Mouse (Mus musculus): Measurements from ENCODE around the gene Slc16a13.
A peak's percentile ranks its signal among the peaks of the same experiment; 100 is the strongest.

Gene Slc16a13

DNA sequence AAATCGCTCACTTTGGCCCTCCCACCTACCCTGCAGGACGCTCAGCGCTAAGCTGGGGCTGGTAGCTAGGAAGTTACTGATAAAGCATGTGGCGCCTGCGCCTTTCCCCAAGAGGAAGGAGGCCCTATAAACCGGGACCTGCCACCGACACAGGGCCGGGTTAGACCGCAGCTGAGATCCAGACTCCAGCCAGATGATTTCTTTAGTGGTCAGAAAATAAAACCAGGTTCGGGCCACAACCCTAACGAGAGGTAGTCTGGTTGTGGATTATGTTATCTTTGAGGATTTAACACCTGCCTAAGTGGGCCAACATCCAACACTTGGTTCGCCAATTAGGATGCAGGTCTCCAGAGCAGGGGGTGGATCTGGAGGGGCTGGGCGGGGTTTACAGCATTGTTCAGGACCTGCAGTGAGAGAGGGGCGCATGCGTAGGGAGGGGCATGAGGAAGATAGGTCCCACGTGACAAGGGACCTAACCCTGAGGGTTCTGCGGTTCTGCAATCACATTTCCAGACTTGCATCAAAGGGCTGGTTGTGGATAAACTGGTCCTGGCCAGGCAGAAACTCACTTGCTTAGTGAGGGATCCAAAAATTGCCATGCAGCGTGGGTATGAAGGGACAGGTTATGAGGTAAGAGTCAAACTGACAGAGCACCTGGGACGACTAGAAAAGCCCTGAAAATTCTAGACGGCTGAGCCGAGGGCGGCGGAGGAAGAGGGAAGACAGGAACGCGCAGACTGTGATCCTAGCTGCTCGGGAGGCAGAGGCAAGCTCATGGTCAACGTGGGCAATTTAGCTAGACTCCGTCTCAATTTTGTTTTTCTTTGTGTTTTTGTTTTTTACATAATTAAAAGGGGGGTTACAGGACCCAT is at the start of gene Slc16a13:
TSS of gene Slc16a13 (minus strand) at position 334 of the 872 bp plus-strand sequence.
- DNase-seq, result peak; percentile 99

DNA sequence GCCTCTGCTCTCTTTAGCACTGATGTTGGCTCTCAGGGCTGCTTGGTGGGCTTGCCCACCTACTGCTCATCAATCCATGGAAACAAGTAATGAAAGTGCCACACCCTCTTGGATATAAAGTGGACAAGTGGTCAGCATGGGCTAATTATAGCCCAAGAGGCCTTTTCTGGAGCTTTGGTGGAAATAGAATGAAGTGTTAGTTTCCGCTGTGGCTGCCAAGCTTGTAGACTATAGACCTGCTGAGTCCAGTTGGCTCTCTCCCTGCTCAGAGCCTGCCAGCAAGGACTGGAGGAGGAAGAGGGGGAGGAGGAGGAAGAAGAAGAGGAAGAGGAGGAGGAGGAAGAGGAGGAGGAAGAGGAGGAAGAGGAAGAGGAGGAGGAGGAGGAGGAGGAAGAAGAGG is 45.5 kb upstream of the Slc16a13 start:
- DNase-seq, result no peak

DNA sequence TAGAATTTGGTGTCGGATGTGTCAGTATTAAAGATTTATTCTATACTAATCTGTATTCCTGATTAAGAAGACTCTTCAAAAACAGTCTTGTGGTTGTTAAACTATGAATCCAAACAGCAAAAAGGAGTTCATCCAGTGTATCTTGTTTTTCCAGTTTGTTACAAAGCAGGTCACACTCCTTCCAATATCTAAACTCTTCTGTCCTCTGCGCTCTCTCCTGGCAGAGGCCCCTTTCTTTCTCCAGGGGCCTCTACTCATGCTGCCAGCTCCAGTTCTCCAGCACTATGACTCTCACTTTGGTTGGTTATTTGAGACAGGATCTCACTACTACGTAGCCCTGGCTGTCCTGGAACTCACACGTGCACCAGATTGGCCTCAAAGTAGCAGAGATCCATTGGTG is 45.0 kb upstream of the Slc16a13 start:
- DNase-seq, result no peak

DNA sequence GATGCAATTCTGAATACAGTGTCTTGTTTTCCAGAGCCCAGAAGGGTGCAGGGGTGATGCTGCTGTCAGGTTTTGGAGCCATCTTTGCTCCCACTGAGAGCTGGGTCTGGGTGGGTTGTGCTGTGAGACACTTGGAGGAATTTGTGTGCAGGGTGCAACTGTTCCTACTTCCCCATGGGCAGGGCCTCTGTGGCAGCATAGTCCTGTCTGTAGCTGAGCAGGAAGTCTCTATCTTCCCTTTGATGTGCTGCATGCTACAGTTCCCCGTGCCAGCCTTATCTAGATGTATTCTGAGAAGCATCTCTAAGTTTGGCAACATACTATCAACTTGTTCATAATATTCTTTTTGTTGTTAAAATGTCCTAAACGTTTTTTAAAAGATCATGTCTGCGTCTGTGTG is 44.4 kb upstream of the Slc16a13 start:
- no peak for DNase-seq

DNA sequence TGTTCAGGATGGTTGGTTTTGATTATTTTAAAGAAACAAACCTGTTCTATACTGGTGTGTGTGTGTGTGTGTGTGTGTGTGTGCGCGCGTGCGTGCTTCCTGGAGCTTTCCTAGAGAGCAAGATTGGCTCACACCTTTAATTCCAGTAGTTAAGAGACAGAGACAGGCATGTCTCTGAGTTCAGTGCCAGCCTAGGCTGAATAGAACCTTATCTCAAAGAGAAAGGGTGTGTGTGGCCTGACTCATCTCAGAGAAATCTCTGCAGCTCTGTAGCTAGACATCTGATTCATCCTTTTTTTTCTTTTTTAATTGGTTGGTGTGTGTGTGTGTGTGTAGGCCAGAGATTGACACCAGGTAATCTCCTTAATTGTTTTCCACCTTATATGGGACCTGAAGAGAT is 38.2 kb upstream of the Slc16a13 start:
- DNase-seq, result no peak

DNA sequence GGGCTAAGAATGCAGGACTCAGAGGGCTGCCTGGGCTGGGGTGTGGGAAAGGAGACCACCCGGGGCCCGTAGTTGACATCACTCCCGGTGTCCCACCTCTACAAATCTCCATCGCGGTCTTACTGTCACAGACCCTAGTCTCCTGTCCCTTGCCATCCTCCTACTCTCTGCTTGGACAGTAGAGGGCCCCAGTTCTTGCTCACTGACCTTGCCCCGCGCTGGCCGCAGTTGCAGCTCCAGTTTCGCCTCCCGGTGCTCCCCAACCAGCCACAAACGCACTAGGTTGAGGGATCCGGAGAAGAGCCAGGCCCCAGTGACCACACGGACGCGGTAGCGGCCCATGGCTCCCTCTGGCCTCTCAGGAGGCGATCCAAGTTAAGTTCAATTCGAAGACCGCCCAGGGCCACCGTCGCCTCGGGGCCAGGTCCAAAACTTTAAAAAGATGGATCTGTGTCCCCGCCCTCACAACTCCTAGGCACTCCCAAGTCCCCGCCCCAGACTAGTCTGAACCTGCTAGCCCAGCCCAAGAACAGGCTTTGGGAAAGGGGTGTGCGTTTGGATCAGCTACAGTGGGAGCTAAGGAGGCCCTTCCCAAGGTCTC is 34.2 kb upstream of the Slc16a13 start, which contains the start of gene Alox12:
TSS of gene Alox12 (minus strand) at position 423 of the 601 bp plus-strand sequence.
- DNase-seq, result no peak

DNA sequence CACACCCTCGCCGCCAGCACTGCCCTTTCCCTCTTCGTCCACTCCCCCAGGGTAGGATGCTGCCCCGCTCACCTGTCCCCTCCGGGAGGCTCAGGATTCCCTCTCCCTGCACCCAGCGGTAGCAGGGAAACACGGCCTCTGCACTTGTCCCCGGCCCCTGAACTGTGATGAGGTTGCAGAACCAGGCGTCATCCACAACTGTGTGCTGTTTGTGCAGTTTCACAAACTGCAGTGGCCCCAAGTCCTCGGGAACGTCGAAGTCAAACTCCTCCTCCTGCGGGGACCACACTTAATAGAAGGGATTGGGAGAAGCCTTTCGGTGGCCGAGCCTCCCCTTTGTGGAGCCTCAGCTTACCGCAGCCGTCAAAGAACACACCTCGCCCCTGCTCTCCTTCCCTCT is 33.5 kb upstream of the Slc16a13 start:
- DNase-seq, result no peak

DNA sequence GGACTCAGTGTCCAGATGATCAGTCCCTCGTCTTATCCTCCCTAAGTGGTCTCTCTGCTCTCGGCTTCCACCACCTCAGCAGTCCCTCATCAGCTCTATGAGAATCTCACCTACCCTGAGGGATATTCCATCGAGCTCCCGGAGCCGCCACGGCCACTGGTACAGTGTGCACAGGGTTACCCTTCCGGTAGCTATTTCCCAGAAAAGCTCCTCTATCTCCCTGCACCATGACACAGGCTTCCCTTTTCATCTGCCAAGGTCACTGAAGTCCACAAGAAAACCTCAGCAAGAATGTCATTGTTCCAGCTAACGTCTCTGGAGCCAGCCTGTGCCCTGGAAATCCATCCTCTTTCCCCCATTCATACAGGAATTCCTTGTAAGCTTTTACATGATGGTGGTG is 31.0 kb upstream of the Slc16a13 start:
- DNase-seq, result no peak

DNA sequence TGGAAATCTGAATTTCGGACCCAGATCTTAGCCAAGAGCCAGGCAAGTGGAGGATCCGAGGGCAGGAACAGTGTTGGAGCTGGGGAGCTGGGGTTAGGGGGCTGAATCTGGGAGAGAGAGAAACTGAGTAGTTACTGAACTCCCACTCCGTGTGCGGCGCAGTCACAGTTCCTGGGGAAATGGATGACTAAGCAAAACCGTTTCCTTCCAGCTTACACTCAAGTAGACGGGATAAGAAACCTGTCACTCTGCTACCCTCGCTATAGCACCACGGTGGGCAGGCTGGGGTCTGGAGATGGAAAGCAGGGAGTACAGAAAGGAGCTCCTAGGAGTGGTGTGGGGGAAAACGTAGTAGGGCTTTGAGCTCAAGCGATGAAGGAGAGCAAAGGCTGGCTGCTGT is 29.3 kb upstream of the Slc16a13 start:
- DNase-seq, result no peak

DNA sequence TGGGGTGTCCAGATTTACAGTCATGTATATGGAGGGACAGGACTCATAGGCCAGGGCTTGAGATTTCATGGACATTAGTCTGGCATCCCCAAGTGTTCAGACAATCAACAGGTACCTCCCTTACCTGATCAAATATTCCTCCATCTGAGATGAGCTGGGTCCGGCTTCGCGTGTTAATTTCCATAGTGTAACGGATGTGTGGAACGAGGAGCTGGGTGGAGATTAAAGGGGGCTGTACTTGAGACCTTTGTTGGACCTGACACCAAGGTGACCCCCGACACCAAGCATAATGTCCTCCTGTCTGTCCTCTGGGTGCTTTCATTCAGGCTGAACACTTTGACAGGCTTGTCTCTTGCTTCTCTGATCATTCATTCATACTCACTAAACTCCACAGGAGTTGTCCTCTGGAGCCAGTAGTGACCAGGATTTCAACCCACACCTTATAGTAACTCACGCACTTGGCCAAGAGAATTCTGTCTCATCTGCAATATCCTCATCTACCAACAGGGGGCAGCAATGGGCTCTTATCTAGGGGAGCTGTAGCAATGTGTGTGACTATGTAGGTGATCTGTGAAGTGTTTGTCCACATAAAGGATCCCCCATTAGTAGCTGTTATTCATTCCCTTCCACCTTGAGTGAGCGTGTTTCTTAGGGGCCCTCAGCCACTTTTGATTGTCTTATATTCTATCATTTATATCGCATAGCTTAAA is 26.4 kb upstream of the Slc16a13 start:
- DNase-seq, result peak; percentile 23

DNA sequence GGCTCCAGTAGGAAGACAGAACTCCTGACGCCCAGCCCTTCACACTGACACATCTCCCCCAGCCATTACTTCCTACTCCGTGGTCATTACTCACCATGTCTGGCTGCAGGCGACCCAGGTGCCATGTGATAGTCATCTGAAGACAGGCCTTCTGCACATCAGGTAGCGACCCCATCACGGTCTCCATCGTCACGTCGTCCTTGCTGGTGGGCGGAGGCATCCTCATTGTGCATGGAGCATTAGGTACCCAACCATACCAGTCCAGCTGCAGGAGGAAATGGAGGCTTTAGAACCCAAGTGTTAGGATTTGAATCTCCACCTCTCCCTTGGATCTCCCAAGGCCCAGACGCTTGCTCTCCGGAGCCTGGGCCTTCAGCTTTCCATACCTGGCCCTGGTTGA is 21.7 kb upstream of the Slc16a13 start:
- no peak for DNase-seq

DNA sequence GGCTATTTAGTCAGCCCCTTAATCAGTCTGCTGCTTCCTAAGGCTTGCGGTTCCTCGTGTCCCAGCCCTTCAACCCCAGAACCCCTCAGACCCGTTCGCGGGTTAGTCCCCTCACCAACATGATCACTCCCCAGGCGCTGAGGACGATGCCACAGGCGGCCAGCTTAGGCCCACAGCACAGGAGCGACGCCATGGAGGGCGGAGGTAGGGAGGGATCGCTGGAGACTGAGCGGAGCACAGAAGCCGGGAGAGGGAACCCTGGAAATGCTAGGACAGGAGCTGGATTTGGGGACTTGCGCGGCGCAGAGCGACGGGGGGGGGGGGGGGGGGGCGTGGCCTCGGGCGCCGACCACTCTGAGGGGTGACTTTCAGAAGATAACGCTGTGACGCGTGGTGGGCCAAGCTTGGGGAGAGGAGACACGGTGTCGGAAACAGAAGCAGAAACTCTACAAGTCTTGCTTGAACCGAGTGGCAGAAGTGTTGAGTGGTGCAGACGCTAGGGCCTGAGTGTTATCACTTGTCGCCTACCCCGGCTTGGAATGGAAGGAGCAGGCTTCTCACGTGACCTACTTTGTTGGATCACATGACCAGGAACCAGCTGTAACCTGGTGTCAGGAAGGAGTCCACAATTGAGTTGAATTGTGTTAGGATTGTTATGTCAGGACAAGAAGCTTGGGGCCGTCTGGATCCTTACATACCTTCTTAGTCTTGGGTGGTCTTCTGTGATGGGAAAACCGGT is 18.8 kb upstream of the Slc16a13 start, which contains the start of the genes Gm21988 and Rnasek:
TSS of gene Gm21988 (minus strand) at position 290 of the 739 bp plus-strand sequence.
TSS of gene Rnasek (minus strand) at position 302 of the 739 bp plus-strand sequence.
- DNase-seq, result peak; percentile 88

DNA sequence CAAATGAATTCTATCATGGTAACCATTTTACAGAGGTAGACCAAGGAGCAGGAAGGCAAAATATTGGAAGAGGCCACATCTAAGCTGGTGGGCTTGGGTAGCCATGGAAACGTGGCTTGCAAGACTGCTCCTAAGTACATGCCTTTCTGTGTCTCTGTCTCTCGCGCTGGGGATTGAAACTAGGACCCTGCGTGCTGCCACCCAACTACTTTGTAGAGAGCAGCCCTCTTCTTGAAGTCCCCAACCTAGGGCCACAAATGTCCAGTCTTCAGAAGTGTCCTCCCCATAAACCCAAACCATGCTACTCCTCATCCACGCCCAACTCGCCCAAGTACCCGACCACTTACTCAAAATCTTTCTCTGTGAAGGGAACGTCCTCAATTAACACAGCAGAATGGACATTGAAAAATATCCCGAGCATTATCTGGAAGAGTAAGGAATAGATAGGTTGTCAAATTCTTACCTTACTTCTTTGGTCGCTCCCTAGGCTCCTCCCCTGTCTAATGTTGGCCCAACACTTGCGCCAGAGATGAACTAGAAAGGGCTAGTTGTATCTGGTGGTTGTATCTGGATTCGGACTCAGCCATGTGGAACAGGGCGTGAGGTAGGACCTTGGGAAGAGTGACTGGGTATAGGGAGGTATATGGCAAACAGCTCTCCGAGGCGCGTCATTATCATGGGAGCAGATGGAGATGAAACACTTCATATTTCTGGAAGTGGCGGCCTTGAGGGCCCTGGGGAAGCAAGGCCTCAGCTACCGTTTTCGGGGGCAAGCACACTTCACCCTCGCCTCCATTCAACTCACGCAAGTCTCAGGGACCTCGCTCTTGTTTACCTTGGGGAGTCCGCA is 18.0 kb upstream of the Slc16a13 start:
- no peak for DNase-seq

DNA sequence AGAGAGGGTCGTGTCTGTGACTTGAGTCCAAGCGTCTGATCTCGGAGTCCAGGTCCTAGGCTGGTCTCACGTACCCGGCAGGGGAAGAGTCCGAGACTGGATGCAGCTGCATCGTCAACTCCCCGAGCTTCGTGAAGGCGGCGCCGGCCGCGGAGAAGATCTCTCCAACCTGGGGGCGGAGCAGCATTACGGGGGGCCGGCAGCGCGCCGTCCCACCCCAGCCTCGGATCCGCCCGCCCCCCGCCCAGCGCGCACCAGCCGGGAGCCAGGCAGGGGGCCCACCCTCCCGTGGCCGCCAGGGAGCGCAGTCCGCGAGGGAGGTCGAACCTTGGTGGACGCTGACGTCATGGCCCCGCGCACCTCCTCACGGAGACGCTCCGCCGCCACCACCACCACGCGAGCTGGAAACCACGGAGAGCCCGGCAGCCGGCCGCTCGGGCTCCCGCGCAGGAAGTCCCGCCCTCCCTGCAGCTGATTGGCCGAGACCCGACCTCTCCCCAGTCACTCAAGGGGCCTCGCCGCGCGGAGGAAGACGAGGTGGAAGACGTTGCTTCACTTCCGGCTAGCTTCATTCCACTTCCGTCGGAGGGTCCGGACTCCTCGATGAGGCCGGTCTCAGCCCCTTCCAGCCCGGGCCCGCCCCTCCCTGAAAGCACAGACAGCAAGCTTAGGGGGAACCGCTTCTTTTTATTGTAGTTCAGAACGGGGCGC is 16.7 kb upstream of the Slc16a13 start, which contains the start of gene 0610010K14Rik:
TSS of gene 0610010K14Rik (minus strand) at position 458 of the 711 bp plus-strand sequence.
- DNase-seq, result peak; percentile 97

DNA sequence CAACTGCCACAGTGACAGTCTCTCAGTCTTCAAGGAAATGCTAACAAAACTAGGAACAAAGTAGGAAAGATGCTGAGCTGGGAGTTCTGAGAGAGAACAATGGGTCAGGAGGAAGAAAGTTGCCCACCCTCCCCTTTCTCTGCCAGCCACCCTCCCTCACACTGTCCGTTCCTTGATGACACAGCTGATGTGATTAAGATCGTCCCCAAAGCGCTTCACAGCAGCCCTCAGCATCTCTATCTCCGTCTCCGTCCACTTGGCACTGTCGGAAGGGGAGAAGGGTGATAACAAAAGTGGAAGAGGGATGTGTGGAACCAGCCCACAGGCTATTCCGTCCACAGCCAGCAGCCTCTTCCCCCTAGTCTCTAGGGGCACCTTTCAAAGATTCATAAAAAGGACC is 15.9 kb upstream of the Slc16a13 start:
- no peak for DNase-seq

DNA sequence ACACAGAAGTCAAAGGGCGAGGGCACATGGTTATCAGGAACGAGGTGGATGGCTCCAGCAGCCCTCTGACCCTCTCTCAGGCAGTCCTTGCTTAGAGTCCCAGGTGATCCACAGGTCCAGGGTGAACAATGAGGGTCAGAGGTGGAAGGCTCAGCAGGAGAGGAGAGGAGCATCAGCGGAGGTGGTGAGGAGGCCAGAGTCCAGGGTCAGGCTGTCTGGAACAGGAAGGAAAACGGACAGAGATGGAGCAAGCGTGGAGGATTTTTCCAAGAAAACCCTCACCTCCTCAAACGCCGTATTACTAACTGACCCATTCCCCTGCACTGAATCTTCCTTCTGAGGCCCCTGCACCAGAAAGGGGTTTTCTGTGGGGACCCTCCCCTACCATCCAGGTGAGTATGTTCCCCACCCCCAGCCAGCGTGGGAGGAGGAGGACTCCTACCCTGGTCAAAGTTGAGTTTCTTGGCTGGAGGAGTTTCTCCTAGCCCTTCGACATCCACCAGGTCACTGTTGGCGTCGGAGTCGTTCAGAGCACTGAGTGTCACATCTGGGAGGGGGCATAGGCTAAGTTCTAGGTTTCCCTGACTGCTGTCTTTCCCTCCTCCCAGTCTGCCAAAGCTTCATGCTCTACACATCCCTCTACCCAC is 14.5 kb upstream of the Slc16a13 start:
- DNase-seq, result no peak

DNA sequence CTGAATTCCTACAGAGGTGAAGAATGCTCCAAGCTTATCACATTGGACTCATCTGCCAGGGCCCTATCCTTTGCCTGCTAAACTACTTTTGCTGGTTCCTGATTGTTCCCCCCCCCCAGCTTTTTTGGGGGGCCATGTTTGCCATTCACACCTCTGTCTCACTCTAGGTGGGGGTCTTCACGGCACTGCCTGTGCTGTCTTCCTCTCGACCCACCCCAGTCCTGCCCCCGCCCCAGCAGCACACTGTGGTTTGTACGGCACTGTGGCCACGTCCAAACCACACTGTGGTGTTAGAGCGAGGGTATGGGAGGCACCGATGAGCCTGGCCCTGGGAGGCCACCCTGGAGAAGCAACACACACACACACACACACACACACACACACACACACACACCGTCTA is 13.6 kb upstream of the Slc16a13 start:
- no peak for DNase-seq

DNA sequence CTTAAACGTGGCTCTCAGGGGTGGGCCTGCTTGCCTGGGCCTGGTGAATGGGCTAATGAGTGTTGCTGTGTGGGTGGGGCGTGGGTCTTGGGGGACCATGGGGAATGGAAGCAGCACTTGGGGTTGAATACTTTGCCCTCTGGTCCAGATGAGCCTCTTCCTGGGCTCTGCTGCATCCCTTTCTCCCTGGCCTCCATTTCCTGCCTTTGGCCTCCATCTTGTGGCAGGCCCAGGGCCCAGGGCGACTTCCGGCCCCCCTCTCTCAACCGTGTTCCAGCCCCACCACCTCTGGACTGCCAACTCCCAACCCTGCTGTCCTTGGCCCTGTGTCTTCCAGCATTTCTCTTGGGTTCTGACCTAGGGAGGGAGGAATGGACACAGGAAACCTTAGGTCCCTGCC is 13.2 kb upstream of the Slc16a13 start:
- no peak for DNase-seq

DNA sequence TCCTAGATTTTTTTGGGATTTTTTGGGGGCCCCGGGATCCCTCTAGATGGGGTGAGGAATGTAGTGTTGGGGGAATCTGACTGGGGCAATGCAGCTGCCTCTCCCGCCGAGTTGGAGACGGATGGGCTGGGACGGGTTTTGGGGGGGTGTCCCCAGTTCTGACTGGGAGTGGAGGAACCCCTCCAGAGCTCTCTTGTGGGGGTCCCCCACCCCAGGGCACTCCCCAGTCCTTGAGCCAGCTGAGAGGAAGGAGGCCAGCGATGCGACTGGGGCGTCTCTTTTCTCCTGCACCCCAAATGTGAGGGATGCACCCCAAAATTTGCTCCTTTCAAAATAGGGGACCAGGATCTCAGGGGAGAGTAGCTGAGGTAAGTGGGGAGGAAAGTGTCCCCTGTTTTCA is 12.2 kb upstream of the Slc16a13 start:
- no peak for DNase-seq

DNA sequence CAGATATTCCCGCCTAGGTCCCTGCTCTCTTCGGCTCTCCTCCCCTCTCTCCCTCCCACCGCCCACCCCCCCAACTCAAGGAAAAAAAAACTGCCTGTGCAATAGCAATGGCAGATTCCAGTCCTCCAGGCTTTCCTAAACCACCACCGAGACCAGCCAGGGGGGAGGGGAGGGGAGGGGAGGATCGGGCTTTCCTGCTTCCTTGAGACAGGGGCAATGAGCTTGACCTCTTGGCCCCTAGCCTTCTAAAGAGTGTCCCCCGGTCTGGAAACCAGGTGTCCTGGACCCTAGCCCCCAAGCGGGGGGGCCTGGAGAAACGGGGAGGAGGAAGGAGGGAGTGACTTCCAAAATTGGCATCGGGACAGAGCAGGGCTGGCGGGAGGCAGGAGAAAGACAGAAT is 11.7 kb upstream of the Slc16a13 start:
- DNase-seq, result no peak

Data from layer of hippocampus, adult 9-11 months (tissue).